Mouse (Mus musculus): ENCODE results near the gene Coa7. TPM values are rescaled to one million over a fixed set of nuclear protein-coding genes. Genes with fewer than 3 reads are reported as not detected.

Gene Coa7
- polyA plus RNA-seq (2014; fragmentation: Nextera tagmentation; extraction: Ambion mirVana): 46.3 and 48.0 TPM in 2 replicates

DNA sequence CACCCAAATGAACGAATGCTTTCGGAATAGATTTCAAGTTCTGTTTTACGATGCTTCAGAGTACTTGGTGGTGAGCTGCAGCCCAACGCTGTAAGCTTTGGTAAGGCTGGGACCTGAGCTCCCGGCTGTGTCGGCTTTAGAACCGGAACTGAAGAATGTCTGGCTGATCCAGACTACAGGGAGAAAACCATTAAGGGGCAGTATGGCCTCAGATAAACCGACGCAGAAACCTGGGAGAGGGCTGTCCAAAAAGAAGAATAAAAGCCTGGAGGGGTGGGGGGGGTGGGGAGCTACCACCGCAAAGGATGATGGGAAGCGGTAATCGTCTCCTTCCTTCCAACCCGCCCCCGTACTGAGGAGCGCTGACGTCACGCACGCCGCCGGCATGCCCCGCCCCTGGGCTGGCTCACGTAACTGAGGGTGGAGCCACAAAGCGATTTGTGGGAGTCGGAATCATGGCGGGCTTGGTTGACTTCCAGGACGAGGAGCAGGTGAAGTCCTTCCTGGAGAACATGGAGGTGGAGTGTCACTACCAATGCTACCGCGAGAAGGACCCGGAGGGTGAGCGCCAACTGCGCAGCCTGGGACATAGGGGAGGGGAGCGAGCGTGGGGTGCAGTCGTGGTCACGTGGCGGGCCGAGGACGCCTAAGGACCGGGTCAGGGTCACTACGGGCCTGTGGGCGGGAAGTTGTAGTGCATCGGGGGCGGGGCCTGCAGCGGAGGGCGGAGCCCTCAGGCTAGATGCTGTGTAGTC, at the start of gene Coa7:
Coa7 (plus strand) TSS at position 411 of the 755 bp plus-strand sequence.
- Histone ChIP-seq H3K36me3 (ENCODE audit: control insufficient read depth, insufficient read depth, low read length) (no peaks in the 10 kb centered on the region; the same call in 1 of the 2 replicates), H3K4me2 (replicated peaks; ENCODE audit: low read depth, low read length) (peak within 1 kb of the TSS; percentile 65), H3K27me3 (ENCODE audit: control insufficient read depth, insufficient read depth, low read length) (no peaks in the 10 kb centered on the region), H3K4me3 (ENCODE audit: low read depth, low read length) (peak within 1 kb of the TSS; percentile 70), H3K9me3 (ENCODE audit: control insufficient read depth, low read depth, low read length) (no peaks in the 10 kb centered on the region), H3K4me1 (ENCODE audit: control insufficient read depth, insufficient read depth, low read length) (peaks cover 4% of the 10 kb centered on the region; the same call in 1 of the 2 replicates), H3K9ac (replicated peaks; ENCODE audit: low read depth, low read length) (peak within 1 kb of the TSS; percentile 38), H3K27ac (ENCODE audit: low read length) (peak within 1 kb of the TSS; percentile 60)
- peak; percentile 96 for ATAC-seq (ENCODE audit: insufficient number of reproducible peaks, insufficient read depth, low FRiP score, low read depth)
- under 1% methylated on average over 44 of the region's 45 CpGs for WGBS

GRCm38 (mm10) chr4:108300266-108300665, 27.7 kb upstream of the Coa7 start:
- Histone ChIP-seq H3K4me3 (ENCODE audit: low read depth, low read length) (peak overlapping the region; percentile 77), H3K4me1 (ENCODE audit: control insufficient read depth, insufficient read depth, low read length) (0 out of 2 replicates have a peak, but pooled peaks cover 10% of the 10 kb centered on the region), H3K36me3 (ENCODE audit: control insufficient read depth, insufficient read depth, low read length) (no peaks in the 10 kb centered on the region), H3K9ac (replicated peaks; ENCODE audit: low read depth, low read length) (peak overlapping the region; percentile 76), H3K27me3 (ENCODE audit: control insufficient read depth, insufficient read depth, low read length) (no peaks in the 10 kb centered on the region), H3K9me3 (ENCODE audit: control insufficient read depth, low read depth, low read length) (no peaks in the 10 kb centered on the region), H3K4me2 (replicated peaks; ENCODE audit: low read depth, low read length) (peak overlapping the region; percentile 68), H3K27ac (ENCODE audit: low read length) (peak overlapping the region; percentile 81)
- no peak for ATAC-seq (ENCODE audit: insufficient number of reproducible peaks, insufficient read depth, low FRiP score, low read depth)
- under 1% methylated on average over 14 of the region's 14 CpGs for WGBS

- Histone ChIP-seq H3K9me3 (ENCODE audit: control insufficient read depth, low read depth, low read length) (no peaks in the 10 kb centered on the region), H3K36me3 (ENCODE audit: control insufficient read depth, insufficient read depth, low read length) (no peaks in the 10 kb centered on the region), H3K27ac (ENCODE audit: low read length) (peak within 1 kb of the TSS; percentile 81), H3K9ac (replicated peaks; ENCODE audit: low read depth, low read length) (peak within 1 kb of the TSS; percentile 76), H3K27me3 (ENCODE audit: control insufficient read depth, insufficient read depth, low read length) (no peaks in the 10 kb centered on the region), H3K4me2 (replicated peaks; ENCODE audit: low read depth, low read length) (peak within 1 kb of the TSS; percentile 68), H3K4me1 (ENCODE audit: control insufficient read depth, insufficient read depth, low read length) (0 out of 2 replicates have a peak, but pooled peaks cover 10% of the 10 kb centered on the region), H3K4me3 (ENCODE audit: low read depth, low read length) (peak within 1 kb of the TSS; percentile 77)
- 2% methylated on average over 44 of the region's 58 CpGs for WGBS
- peak; percentile 93 for ATAC-seq (ENCODE audit: insufficient number of reproducible peaks, insufficient read depth, low FRiP score, low read depth)
Observed at GRCm38 (mm10) chr4:108300670-108301373, 27.1 kb upstream of the Coa7 start, which contains the start of gene Zyg11b. Zyg11b (minus strand) TSS chr4:108301096.

DNA sequence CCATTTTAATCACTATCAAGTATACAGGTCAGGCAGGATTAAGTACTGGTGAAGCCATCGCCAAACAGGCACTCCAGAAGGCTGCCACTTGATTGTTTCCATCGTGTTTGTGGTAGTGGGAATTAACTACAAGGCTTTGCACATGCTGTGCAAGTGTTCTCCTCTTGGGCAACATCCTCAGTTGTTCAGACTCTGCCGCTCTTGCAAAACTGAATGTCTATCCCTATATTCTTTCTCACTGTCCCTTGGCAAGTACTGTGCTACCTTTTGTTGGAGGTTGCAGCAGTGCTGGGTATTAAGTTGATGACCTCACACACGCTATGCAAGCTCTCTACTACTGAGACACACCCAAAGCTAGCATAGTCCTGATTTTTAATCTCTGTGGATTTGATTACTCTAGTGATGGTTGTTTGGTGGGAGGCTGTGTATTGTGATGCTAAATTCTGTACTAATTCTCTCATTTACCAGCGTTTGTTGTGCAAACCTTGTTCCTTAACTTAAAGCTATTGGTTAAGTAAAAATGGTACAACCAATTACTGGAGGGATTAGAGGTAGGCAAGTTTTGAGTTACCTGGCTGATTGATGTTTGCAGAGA, 25.5 kb upstream of the Coa7 start:
- Histone ChIP-seq H3K4me1 (ENCODE audit: control insufficient read depth, insufficient read depth, low read length) (0 out of 2 replicates have a peak, but pooled peaks cover 10% of the 10 kb centered on the region), H3K36me3 (ENCODE audit: control insufficient read depth, insufficient read depth, low read length) (no peaks in the 10 kb centered on the region), H3K27me3 (ENCODE audit: control insufficient read depth, insufficient read depth, low read length) (no peaks in the 10 kb centered on the region), H3K27ac (ENCODE audit: low read length) (no peak overlapping the region), H3K9me3 (ENCODE audit: control insufficient read depth, low read depth, low read length) (no peaks in the 10 kb centered on the region), H3K9ac (replicated peaks; ENCODE audit: low read depth, low read length) (no peak overlapping the region), H3K4me3 (ENCODE audit: low read depth, low read length) (no peak overlapping the region), H3K4me2 (replicated peaks; ENCODE audit: low read depth, low read length) (no peak overlapping the region)
- no peak for ATAC-seq (ENCODE audit: insufficient number of reproducible peaks, insufficient read depth, low FRiP score, low read depth)
- 81% methylated on average over 5 of the region's 5 CpGs for WGBS

DNA sequence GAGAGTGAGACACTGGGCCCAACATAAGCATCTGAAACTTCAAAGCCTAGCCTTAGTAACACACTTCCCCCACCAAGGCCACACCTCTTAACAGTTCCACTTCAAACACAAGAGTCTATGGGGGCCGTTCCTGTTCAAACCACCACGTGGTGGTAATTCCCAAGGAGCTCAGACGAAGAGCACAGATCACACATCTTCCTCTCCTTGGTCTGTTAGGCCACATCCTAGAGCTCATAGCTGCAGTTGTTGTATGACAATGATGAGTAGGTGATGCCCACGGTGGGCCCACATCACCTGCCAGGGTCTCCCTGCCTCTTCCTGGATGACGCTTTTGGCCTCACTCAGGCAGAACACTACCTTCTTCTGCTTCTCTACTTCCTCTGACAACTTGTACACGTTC, 17.2 kb upstream of the Coa7 start:
- Histone ChIP-seq H3K27ac (ENCODE audit: low read length) (no peak overlapping the region), H3K9ac (replicated peaks; ENCODE audit: low read depth, low read length) (no peak overlapping the region), H3K36me3 (ENCODE audit: control insufficient read depth, insufficient read depth, low read length) (no peaks in the 10 kb centered on the region), H3K9me3 (ENCODE audit: control insufficient read depth, low read depth, low read length) (no peaks in the 10 kb centered on the region), H3K4me1 (ENCODE audit: control insufficient read depth, insufficient read depth, low read length) (no peaks in the 10 kb centered on the region), H3K4me3 (ENCODE audit: low read depth, low read length) (no peak overlapping the region), H3K4me2 (replicated peaks; ENCODE audit: low read depth, low read length) (no peak overlapping the region), H3K27me3 (ENCODE audit: control insufficient read depth, insufficient read depth, low read length) (no peaks in the 10 kb centered on the region)
- 68% methylated on average over 6 of the region's 6 CpGs for WGBS
- no peak for ATAC-seq (ENCODE audit: insufficient number of reproducible peaks, insufficient read depth, low FRiP score, low read depth)

DNA sequence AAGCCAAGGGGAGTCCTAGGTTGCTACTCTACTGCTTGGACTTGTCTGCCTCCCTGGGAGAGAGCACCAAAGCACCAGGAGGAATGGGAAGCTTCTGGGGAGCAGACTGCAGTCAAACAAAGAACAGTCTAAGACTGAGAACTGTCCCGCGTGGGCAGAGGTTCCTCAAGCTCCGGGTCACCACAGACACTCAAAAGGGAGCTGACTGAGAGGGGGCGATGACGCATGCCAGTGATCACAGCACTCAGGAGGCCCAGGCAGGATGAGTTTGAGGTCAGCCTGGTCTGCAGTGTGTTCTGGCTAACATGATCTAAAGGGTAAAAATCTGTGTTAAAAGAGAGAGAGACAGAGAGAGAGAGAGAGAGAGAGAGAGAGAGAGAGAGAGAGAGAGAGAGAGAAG, 13.9 kb upstream of the Coa7 start:
- 55% methylated on average over 5 of the region's 5 CpGs for WGBS
- no peak for ATAC-seq (ENCODE audit: insufficient number of reproducible peaks, insufficient read depth, low FRiP score, low read depth)
- Histone ChIP-seq H3K4me2 (replicated peaks; ENCODE audit: low read depth, low read length) (no peak overlapping the region), H3K4me1 (ENCODE audit: control insufficient read depth, insufficient read depth, low read length) (no peaks in the 10 kb centered on the region), H3K27me3 (ENCODE audit: control insufficient read depth, insufficient read depth, low read length) (no peaks in the 10 kb centered on the region), H3K36me3 (ENCODE audit: control insufficient read depth, insufficient read depth, low read length) (no peaks in the 10 kb centered on the region), H3K4me3 (ENCODE audit: low read depth, low read length) (no peak overlapping the region), H3K9ac (replicated peaks; ENCODE audit: low read depth, low read length) (no peak overlapping the region), H3K9me3 (ENCODE audit: control insufficient read depth, low read depth, low read length) (no peaks in the 10 kb centered on the region), H3K27ac (ENCODE audit: low read length) (no peak overlapping the region)

DNA sequence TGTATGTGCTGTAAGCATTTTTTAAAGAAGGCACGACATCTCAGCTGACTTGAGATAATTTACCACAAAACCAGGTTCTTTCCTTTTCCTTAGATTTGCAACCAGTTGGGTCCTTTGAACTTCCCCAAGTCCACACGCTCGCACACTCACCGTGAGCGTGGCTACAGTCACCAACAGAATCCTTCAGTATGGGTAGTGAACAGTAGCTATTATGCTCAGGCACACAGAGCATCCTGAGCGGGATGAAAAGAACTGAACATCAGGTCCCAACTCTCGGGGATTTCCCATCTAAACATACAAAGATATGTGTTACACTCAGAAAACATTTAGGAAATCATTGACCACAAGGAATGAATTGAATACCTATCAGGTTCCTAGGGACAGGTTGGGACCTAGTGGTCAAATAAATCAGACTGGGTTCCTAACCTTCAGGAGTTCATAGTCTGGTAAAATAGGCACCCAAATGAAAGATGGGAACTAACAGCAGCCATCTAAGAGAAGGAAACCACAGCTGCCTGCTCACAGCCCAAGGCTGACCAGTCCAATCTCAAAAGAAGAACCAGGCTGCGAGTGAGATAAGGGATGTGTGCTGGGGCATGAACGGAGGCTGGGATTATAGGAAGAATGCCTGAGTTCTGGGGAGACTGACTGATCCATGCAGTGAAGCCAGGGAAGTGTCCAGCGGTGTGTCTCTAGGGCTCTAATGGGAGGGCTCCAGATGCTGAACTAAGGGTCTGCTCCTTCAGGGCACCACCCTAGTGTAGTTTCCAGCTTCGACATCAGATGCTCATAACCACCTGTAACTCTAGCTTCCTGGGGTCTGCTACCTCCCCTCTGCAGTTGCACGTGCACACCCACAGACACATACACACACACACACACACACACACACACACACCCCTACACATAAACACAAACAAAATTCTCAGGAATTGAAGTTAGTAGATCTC, 10.0 kb upstream of the Coa7 start:
- ATAC-seq (ENCODE audit: insufficient number of reproducible peaks, insufficient read depth, low FRiP score, low read depth): no peak
- Histone ChIP-seq H3K4me2 (replicated peaks; ENCODE audit: low read depth, low read length) (no peak overlapping the region), H3K27ac (ENCODE audit: low read length) (no peak overlapping the region), H3K27me3 (ENCODE audit: control insufficient read depth, insufficient read depth, low read length) (no peaks in the 10 kb centered on the region), H3K9ac (replicated peaks; ENCODE audit: low read depth, low read length) (no peak overlapping the region), H3K9me3 (ENCODE audit: control insufficient read depth, low read depth, low read length) (no peaks in the 10 kb centered on the region), H3K4me3 (ENCODE audit: low read depth, low read length) (no peak overlapping the region), H3K4me1 (ENCODE audit: control insufficient read depth, insufficient read depth, low read length) (no peaks in the 10 kb centered on the region), H3K36me3 (ENCODE audit: control insufficient read depth, insufficient read depth, low read length) (no peaks in the 10 kb centered on the region)
- WGBS: 77% methylated on average over 12 of the region's 12 CpGs
